Mouse (Mus musculus): Measurements from ENCODE around the gene Neu2. TPM values are rescaled to one million over a fixed set of nuclear protein-coding genes. Genes with fewer than 3 reads are reported as not detected.

The Neu2 gene
- total RNA-seq, 2 experiments from 2014 or later = 6.3 to 7.1 TPM

- DNase-seq (ENCODE audit: low spot score in 2 of 2) = no peak
Measured at GRCm38 (mm10) chr1:87534118-87534517, 24.4 kb downstream of the Neu2 start.

- DNase-seq (ENCODE audit: low spot score in 2 of 2) = no peak
Measured at GRCm38 (mm10) chr1:87537008-87537407, 27.3 kb downstream of the Neu2 start.

GRCm38 (mm10) chr1:87541614-87542013 is 31.9 kb downstream of the Neu2 start:
- DNase-seq (ENCODE audit: low spot score in 2 of 2) = peak; percentile 53 to 71

GRCm38 (mm10) chr1:87551008-87551407 is 41.3 kb downstream of the Neu2 start:
- DNase-seq (ENCODE audit: low spot score in 2 of 2) = no peak

GRCm38 (mm10) chr1:87553586-87553985 is 43.9 kb downstream of the Neu2 start:
- no peak for DNase-seq (ENCODE audit: low spot score in 2 of 2)

GRCm38 (mm10) chr1:87562967-87563366 is 53.3 kb downstream of the Neu2 start:
- no peak for DNase-seq (ENCODE audit: low spot score in 2 of 2)

GRCm38 (mm10) chr1:87565760-87566159 is 56.1 kb downstream of the Neu2 start:
- no peak for DNase-seq (ENCODE audit: low spot score in 2 of 2)

- peak in 1 of 2 experiments; percentile 34 for DNase-seq (ENCODE audit: low spot score in 2 of 2)
Measured at GRCm38 (mm10) chr1:87568398-87568797, 58.7 kb downstream of the Neu2 start.

- DNase-seq (ENCODE audit: low spot score in 2 of 2) = no peak
Measured at GRCm38 (mm10) chr1:87573261-87573660, 63.6 kb downstream of the Neu2 start.

- no peak for DNase-seq (ENCODE audit: low spot score in 2 of 2)
Measured at GRCm38 (mm10) chr1:87573800-87574215, 64.1 kb downstream of the Neu2 start, which contains the start of gene Ngef. TSS of gene Ngef (minus strand) at chr1:87573870.

GRCm38 (mm10) chr1:87574353-87574752 is 64.7 kb downstream of the Neu2 start:
- DNase-seq (ENCODE audit: low spot score in 2 of 2) = no peak

- DNase-seq (ENCODE audit: low spot score in 2 of 2) = peak in 1 of 2 experiments; percentile 35
Measured at GRCm38 (mm10) chr1:87574785-87575184, 65.1 kb downstream of the Neu2 start.

GRCm38 (mm10) chr1:87578965-87579364 is 69.3 kb downstream of the Neu2 start:
- no peak for DNase-seq (ENCODE audit: low spot score in 2 of 2)

- no peak for DNase-seq (ENCODE audit: low spot score in 2 of 2)
Measured at GRCm38 (mm10) chr1:87580824-87581223, 71.1 kb downstream of the Neu2 start.

- DNase-seq (ENCODE audit: low spot score in 2 of 2) = peak; percentile 66 to 79
Measured at GRCm38 (mm10) chr1:87589162-87589561, 79.5 kb downstream of the Neu2 start.

- no peak for DNase-seq (ENCODE audit: low spot score in 2 of 2)
Measured at GRCm38 (mm10) chr1:87589980-87590379, 80.3 kb downstream of the Neu2 start.

- DNase-seq (ENCODE audit: low spot score in 2 of 2) = peak; percentile 51 to 71
Measured at GRCm38 (mm10) chr1:87594261-87594660, 84.6 kb downstream of the Neu2 start.

- no peak for DNase-seq (ENCODE audit: low spot score in 2 of 2)
Measured at GRCm38 (mm10) chr1:87594671-87595070, 85.0 kb downstream of the Neu2 start.

- DNase-seq (ENCODE audit: low spot score in 2 of 2) = no peak
Measured at GRCm38 (mm10) chr1:87600533-87600932, 90.8 kb downstream of the Neu2 start.

- no peak for DNase-seq (ENCODE audit: low spot score in 2 of 2)
Measured at GRCm38 (mm10) chr1:87601801-87602200, 92.1 kb downstream of the Neu2 start.

- peak; percentile 59 to 68 for DNase-seq (ENCODE audit: low spot score in 2 of 2)
Measured at GRCm38 (mm10) chr1:87603389-87603788, 93.7 kb downstream of the Neu2 start.

GRCm38 (mm10) chr1:87605296-87605695 is 95.6 kb downstream of the Neu2 start:
- peak; percentile 55 to 56 for DNase-seq (ENCODE audit: low spot score in 2 of 2)

- peak; percentile 79 to 83 for DNase-seq (ENCODE audit: low spot score in 2 of 2)
Measured at GRCm38 (mm10) chr1:87607385-87608091, 97.8 kb downstream of the Neu2 start.
